Mouse (Mus musculus): ENCODE measurements around the gene Rpusd4. TPM values are rescaled to one million over a fixed set of nuclear protein-coding genes. Genes with fewer than 3 reads are reported as not detected.

Gene Rpusd4
- polyA plus RNA-seq, 1 experiment from 2014 or later: 20.3 TPM

- Histone ChIP-seq H3K27me3 (peaks cover 50% of the 10 kb centered on the region), H3K27ac (no peak overlapping the region), H3K36me3 (no peaks in the 10 kb centered on the region), H3K4me1 (replicated peaks) (no peaks in the 10 kb centered on the region), H3K4me2 (replicated peaks) (no peak overlapping the region), H3K4me3 (replicated peaks) (no peak overlapping the region), H3K9ac (replicated peaks) (no peak overlapping the region), H3K9me3 (no peaks in the 10 kb centered on the region)
- WGBS: 91% methylated on average over 3 of the region's 3 CpGs
- ATAC-seq: no peak
Observed at GRCm38 (mm10) chr9:35290417-35290816, 22.8 kb downstream of the Rpusd4 start.

GRCm38 (mm10) chr9:35290916-35291315, 23.3 kb downstream of the Rpusd4 start:
- no peaks in the 10 kb centered on the region for H3K36me3 ChIP-seq
- no peak overlapping the region for H3K4me2 ChIP-seq (replicated peaks)
- no peaks in the 10 kb centered on the region for H3K9me3 ChIP-seq
- ATAC-seq: no peak
- H3K9ac ChIP-seq (replicated peaks): no peak overlapping the region
- peaks cover 48% of the 10 kb centered on the region for H3K27me3 ChIP-seq
- H3K4me3 ChIP-seq (replicated peaks): no peak overlapping the region
- no peak overlapping the region for H3K27ac ChIP-seq
- WGBS: 80% methylated on average over 4 of the region's 4 CpGs
- H3K4me1 ChIP-seq (replicated peaks): no peaks in the 10 kb centered on the region

GRCm38 (mm10) chr9:35293465-35293864, 25.8 kb downstream of the Rpusd4 start:
- WGBS: 84% methylated on average over 5 of the region's 5 CpGs
- Histone ChIP-seq H3K27me3 (peaks cover 25% of the 10 kb centered on the region), H3K36me3 (no peaks in the 10 kb centered on the region)

GRCm38 (mm10) chr9:35297791-35298190, 30.1 kb downstream of the Rpusd4 start:
- Histone ChIP-seq H3K9me3 (peaks cover 4% of the 10 kb centered on the region; the same call in 1 of the 2 replicates), H3K27ac (no peak overlapping the region), H3K27me3 (peaks cover 4% of the 10 kb centered on the region; the same call in 1 of the 2 replicates), H3K4me2 (replicated peaks) (no peak overlapping the region), H3K4me1 (replicated peaks) (no peaks in the 10 kb centered on the region), H3K36me3 (no peaks in the 10 kb centered on the region), H3K9ac (replicated peaks) (no peak overlapping the region), H3K4me3 (replicated peaks) (no peak overlapping the region)
- no peak for ATAC-seq

More at GRCm38 (mm10) chr9:35293465-35293864, 25.8 kb downstream of the Rpusd4 start:
- H3K4me2 ChIP-seq (replicated peaks): no peak overlapping the region
- no peaks in the 10 kb centered on the region for H3K4me1 ChIP-seq (replicated peaks)
- peaks cover 4% of the 10 kb centered on the region; the same call in 1 of the 2 replicates for H3K9me3 ChIP-seq
- H3K4me3 ChIP-seq (replicated peaks): no peak overlapping the region
- no peak for ATAC-seq
- no peak overlapping the region for H3K27ac ChIP-seq
- H3K9ac ChIP-seq (replicated peaks): no peak overlapping the region

- Histone ChIP-seq H3K4me1 (replicated peaks) (no peaks in the 10 kb centered on the region), H3K4me3 (replicated peaks) (no peak overlapping the region), H3K27me3 (no peaks in the 10 kb centered on the region), H3K9ac (replicated peaks) (no peak overlapping the region), H3K4me2 (replicated peaks) (no peak overlapping the region), H3K9me3 (no peaks in the 10 kb centered on the region), H3K27ac (no peak overlapping the region), H3K36me3 (no peaks in the 10 kb centered on the region)
- no peak for ATAC-seq
- WGBS: 94% methylated on average over 3 of the region's 3 CpGs
Observed at GRCm38 (mm10) chr9:35302172-35302571, 34.5 kb downstream of the Rpusd4 start.

GRCm38 (mm10) chr9:35307461-35307860, 39.8 kb downstream of the Rpusd4 start:
- Histone ChIP-seq H3K4me1 (replicated peaks) (no peaks in the 10 kb centered on the region), H3K4me2 (replicated peaks) (no peak overlapping the region), H3K27me3 (peaks cover 3% of the 10 kb centered on the region; the same call in 1 of the 2 replicates), H3K9me3 (no peaks in the 10 kb centered on the region), H3K4me3 (replicated peaks) (no peak overlapping the region), H3K36me3 (no peaks in the 10 kb centered on the region), H3K27ac (no peak overlapping the region), H3K9ac (replicated peaks) (no peak overlapping the region)
- ATAC-seq: no peak
- WGBS: 90% methylated on average over 7 of the region's 7 CpGs

- WGBS: 83% methylated on average over 6 of the region's 6 CpGs
- Histone ChIP-seq H3K27ac (no peak overlapping the region), H3K27me3 (peaks cover 13% of the 10 kb centered on the region; the same call in 1 of the 2 replicates), H3K4me3 (replicated peaks) (no peak overlapping the region), H3K36me3 (no peaks in the 10 kb centered on the region), H3K9me3 (no peaks in the 10 kb centered on the region), H3K4me2 (replicated peaks) (no peak overlapping the region), H3K9ac (replicated peaks) (no peak overlapping the region), H3K4me1 (replicated peaks) (0 out of 2 replicates have a peak, but pooled peaks cover 6% of the 10 kb centered on the region)
- no peak for ATAC-seq
Observed at GRCm38 (mm10) chr9:35310377-35310776, 42.7 kb downstream of the Rpusd4 start.

GRCm38 (mm10) chr9:35312516-35312915, 44.9 kb downstream of the Rpusd4 start:
- peaks cover 17% of the 10 kb centered on the region for H3K4me1 ChIP-seq (replicated peaks)
- peaks cover 25% of the 10 kb centered on the region for H3K27me3 ChIP-seq
- 62% methylated on average over 3 of the region's 3 CpGs for WGBS
- no peak overlapping the region for H3K4me3 ChIP-seq (replicated peaks)
- no peak overlapping the region for H3K4me2 ChIP-seq (replicated peaks)
- H3K9ac ChIP-seq (replicated peaks): no peak overlapping the region
- no peak overlapping the region for H3K27ac ChIP-seq
- ATAC-seq: no peak
- H3K9me3 ChIP-seq: no peaks in the 10 kb centered on the region
- H3K36me3 ChIP-seq: no peaks in the 10 kb centered on the region

GRCm38 (mm10) chr9:35313601-35314000, 45.9 kb downstream of the Rpusd4 start:
- no peaks in the 10 kb centered on the region for H3K36me3 ChIP-seq
- H3K27me3 ChIP-seq: peaks cover 34% of the 10 kb centered on the region
- H3K4me2 ChIP-seq (replicated peaks): no peak overlapping the region
- H3K4me3 ChIP-seq (replicated peaks): no peak overlapping the region
- WGBS: 29% methylated on average over 4 of the region's 4 CpGs
- H3K9me3 ChIP-seq: no peaks in the 10 kb centered on the region
- H3K9ac ChIP-seq (replicated peaks): no peak overlapping the region
- H3K4me1 ChIP-seq (replicated peaks): peaks cover 25% of the 10 kb centered on the region
- no peak for ATAC-seq
- H3K27ac ChIP-seq: no peak overlapping the region

GRCm38 (mm10) chr9:35314254-35314653, 46.6 kb downstream of the Rpusd4 start:
- Histone ChIP-seq H3K4me3 (replicated peaks) (no peak overlapping the region), H3K4me1 (replicated peaks) (peaks cover 32% of the 10 kb centered on the region), H3K27me3 (peaks cover 39% of the 10 kb centered on the region), H3K27ac (no peak overlapping the region), H3K36me3 (no peaks in the 10 kb centered on the region), H3K9ac (replicated peaks) (no peak overlapping the region), H3K9me3 (no peaks in the 10 kb centered on the region), H3K4me2 (replicated peaks) (no peak overlapping the region)
- WGBS: 36% methylated on average over 1 of the region's 1 CpGs
- ATAC-seq: no peak

GRCm38 (mm10) chr9:35316771-35317211, 49.1 kb downstream of the Rpusd4 start:
- H3K4me3 ChIP-seq (replicated peaks): no peak overlapping the region
- peaks cover 54% of the 10 kb centered on the region for H3K27me3 ChIP-seq
- WGBS: 81% methylated on average over 3 of the region's 3 CpGs
- H3K4me2 ChIP-seq (replicated peaks): no peak overlapping the region
- H3K36me3 ChIP-seq: no peaks in the 10 kb centered on the region
- H3K27ac ChIP-seq: no peak overlapping the region
- H3K4me1 ChIP-seq (replicated peaks): peaks cover 32% of the 10 kb centered on the region
- no peak for ATAC-seq
- H3K9ac ChIP-seq (replicated peaks): no peak overlapping the region
- no peaks in the 10 kb centered on the region for H3K9me3 ChIP-seq

GRCm38 (mm10) chr9:35317233-35317980, 49.7 kb downstream of the Rpusd4 start:
- Histone ChIP-seq H3K4me2 (replicated peaks) (no peak overlapping the region), H3K9me3 (no peaks in the 10 kb centered on the region), H3K9ac (replicated peaks) (no peak overlapping the region), H3K27ac (no peak overlapping the region), H3K4me3 (replicated peaks) (no peak overlapping the region), H3K4me1 (replicated peaks) (peaks cover 32% of the 10 kb centered on the region), H3K36me3 (no peaks in the 10 kb centered on the region), H3K27me3 (peaks cover 57% of the 10 kb centered on the region)
- 0 out of 2 replicates have a peak, but pooled peaks have one; percentile 31 for ATAC-seq
- 39% methylated on average over 9 of the region's 9 CpGs for WGBS
